Mouse (Mus musculus) ovary, adult 2 months (tissue): ENCODE data around the gene Card19. TPM values are rescaled to one million over a fixed set of nuclear protein-coding genes. Genes with fewer than 3 reads are reported as not detected.

ENCODE experiments used
- polyA plus RNA-seq: library from polyadenylated mRNA; depleted of rRNA; stranded (reverse); fragments of >200 nt; gene quantifications from 2 replicates; pipeline ENCODE4 v1.2.3, GENCODE M21; 2012; rRNA removed

Card19 gene
- 163 and 237 TPM in 2 replicates for polyA plus RNA-seq

GRCm38 (mm10) chr13:49215504-49216219 is at the start of gene Card19:
TSS of gene Card19 (minus strand) at chr13:49216037.

GRCm38 (mm10) chr13:49248467-49248862 is 32.6 kb upstream of the Card19 start, which contains the start of gene Susd3:
TSS of gene Susd3 (minus strand) at chr13:49248706.

GRCm38 (mm10) chr13:49187288-49188218 is 28.3 kb downstream of the Card19 start, which contains the start of gene Ninj1:
TSS of gene Ninj1 (plus strand) at chr13:49187485.

Other genes starting within 250 kb of the Card19 start
- 112 and 120 TPM in 2 replicates for gene Fam120a, start 248.0 kb downstream of the Card19 start, polyA plus RNA-seq
- gene Wnk2, start 68.0 kb downstream of the Card19 start, polyA plus RNA-seq = 13.9 and 15.1 TPM in 2 replicates
- gene Ninj1, start 28.6 kb downstream of the Card19 start, polyA plus RNA-seq = 199 and 210 TPM in 2 replicates
- gene Susd3, start 32.7 kb upstream of the Card19 start, polyA plus RNA-seq = 160 and 182 TPM in 2 replicates
- gene Fgd3, start 104.3 kb upstream of the Card19 start, polyA plus RNA-seq = 5.6 and 7.9 TPM in 2 replicates
- gene Bicd2, start 125.5 kb upstream of the Card19 start, polyA plus RNA-seq = 39.9 and 43.6 TPM in 2 replicates
- gene Ippk, start 205.2 kb upstream of the Card19 start, polyA plus RNA-seq = 7.1 and 8.3 TPM in 2 replicates